Mouse (Mus musculus): ENCODE measurements at regions not wholly inside any gene's neighbourhood (a gene's known extent, or its start where the extent isn't known, plus 50 kb on each side); places are given as distances from the start of the nearest gene placed in this dataset.

DNA sequence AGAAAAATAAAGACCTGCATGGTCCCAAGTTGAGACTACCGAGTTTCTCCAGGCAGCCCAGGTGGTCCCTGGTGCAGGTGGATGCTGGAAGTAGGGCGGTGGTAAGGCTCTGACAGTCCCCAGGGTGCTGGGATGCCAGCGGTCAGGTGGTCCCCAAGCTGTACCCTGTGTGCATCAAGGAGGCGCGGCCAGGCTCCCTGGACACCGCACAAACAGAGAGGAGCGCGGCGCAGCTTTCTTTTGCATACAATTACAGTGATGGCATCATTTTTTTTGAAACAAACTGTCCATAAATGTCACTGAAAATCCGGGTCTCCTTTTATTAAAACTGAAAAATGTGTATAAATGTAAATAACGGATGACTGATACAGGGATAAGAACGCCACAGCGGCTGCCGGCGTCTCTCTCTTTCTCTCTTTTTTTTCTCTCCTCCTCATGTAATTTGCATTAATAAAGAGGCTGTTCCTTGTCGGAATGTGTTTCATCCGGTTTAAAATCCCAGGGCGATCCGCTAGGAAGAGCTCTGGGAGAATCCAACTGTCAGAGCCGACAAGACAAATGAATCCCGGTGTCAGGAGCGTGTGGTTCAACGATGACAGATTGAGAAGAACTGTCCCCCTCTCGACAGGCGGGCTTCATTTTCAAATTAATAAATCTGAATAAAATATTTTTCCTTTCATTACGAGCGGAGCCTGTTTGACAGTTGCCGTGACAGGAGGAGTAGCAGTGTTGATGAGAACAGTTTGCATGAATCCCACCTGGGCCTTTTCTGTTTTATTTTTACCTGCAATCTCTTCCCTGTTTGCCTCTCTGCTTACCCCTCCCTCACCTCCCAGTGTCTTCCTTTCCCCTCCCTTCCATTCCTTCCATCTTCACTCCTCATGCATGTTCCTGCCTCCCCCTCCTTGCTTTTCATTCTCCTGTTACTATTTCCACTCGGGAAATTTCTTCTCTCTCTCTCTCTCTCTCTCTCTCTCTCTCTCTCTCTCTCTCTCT, 244.6 kb upstream of the Pbx1 start:
- TF ChIP-seq POLR2A (IDR thresholded peaks at IDR 0.05; ENCODE audit: insufficient read depth, low read depth, low read length) (no peak), CTCF (IDR thresholded peaks at IDR 0.05; ENCODE audit: insufficient read depth, low read depth, low read length) (no peak)
